Mouse (Mus musculus) limb, embryonic 10.5 days (tissue): ENCODE results near the gene AI593442. TPM values are rescaled to one million over a fixed set of nuclear protein-coding genes. Genes with fewer than 3 reads are reported as not detected.

Source experiments
- DNase-seq: peaks from one replicate; pipeline ENCODE4 v3.0.0-alpha.2; 2017; ENCODE audit warnings: low spot score
- H3K27ac ChIP-seq: fragments of 300-500 bp; sonication (generic); 2 replicates; pipeline ENCODE4 v1.5.1; 2016; ENCODE audit warnings: mild to moderate bottlenecking
- H3K27me3 ChIP-seq: fragments of 300-500 bp; sonication (generic); 2 replicates; pipeline ENCODE4 v1.6.1; 2016; ENCODE audit warnings: low read depth, mild to moderate bottlenecking; ENCODE audit not compliant: poor library complexity, severe bottlenecking
- H3K36me3 ChIP-seq: fragments of 300-500 bp; sonication (generic); 2 replicates; pipeline ENCODE4 v1.6.1; 2016; ENCODE audit warnings: mild to moderate bottlenecking, moderate library complexity
- H3K4me1 ChIP-seq: fragments of 300-500 bp; sonication (generic); 2 replicates; pipeline ENCODE4 v1.6.1; 2016
- H3K4me3 ChIP-seq: fragments of 300-500 bp; sonication (generic); 2 replicates; pipeline ENCODE4 v1.5.1; 2016; ENCODE audit warnings: mild to moderate bottlenecking, moderate library complexity
- H3K9me3 ChIP-seq: fragments of 300-500 bp; sonication (generic); replicated peaks from 2 replicates; pipeline ENCODE4 v1.6.1; 2016; ENCODE audit warnings: mild to moderate bottlenecking
- WGBS: fragments of 180-500 bp; shearing (Covaris S2); methylation state at CpG from one replicate; pipeline ENCODE4 v1.1.7; 2016; 5-methylcytosine and 5-hydroxymethylcytosine counted together
- polyA plus RNA-seq: library from polyadenylated mRNA; unstranded; fragments of >200 nt; fragmentation: Nextera tagmentation; extraction: Ambion mirVana; gene quantifications from 2 replicates; pipeline ENCODE4 v1.2.1, GENCODE M21; 2016

AI593442 gene
- polyA plus RNA-seq: 0.11 TPM in 1 of 2 replicates, not detected in the other

GRCm38 (mm10) chr9:52679362-52679947 lies at the start of gene AI593442:
Gene AI593442 (minus strand): TSS chr9:52679780.
- Histone ChIP-seq H3K27ac (no peak within 1 kb of the TSS), H3K4me3 (peak within 1 kb of the TSS; percentile 50), H3K4me1 (peaks cover 21% of the 10 kb centered on the region), H3K27me3 (peaks cover 51% of the 10 kb centered on the region), H3K9me3 (no peaks in the 10 kb centered on the region), H3K36me3 (no peaks in the 10 kb centered on the region)
- WGBS: under 1% methylated on average over 21 of the region's 27 CpGs
- DNase-seq: peak; percentile 55

DNA sequence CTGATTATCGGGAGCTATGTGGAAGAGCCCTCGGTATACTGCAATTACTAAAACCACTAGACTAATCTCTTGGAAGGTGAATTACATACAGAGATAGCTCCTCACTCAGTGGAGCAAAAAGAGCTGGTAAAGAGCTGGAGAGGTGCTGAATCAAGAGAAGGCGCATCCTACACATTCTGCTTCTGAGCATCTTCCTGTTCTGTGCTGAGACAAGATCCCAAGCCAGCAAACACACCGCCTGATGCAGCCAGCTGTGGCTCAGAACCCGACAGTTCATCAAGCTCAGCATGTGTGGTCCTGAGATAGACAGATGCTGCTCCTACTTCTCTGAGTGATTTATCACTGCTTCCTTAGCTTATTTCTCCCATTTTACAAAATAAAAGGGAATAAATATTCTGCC lies 49.2 kb upstream of the AI593442 start:
- Histone ChIP-seq H3K9me3 (no peaks in the 10 kb centered on the region), H3K27ac (no peak overlapping the region), H3K27me3 (no peaks in the 10 kb centered on the region), H3K4me3 (no peak overlapping the region), H3K36me3 (no peaks in the 10 kb centered on the region), H3K4me1 (no peaks in the 10 kb centered on the region)
- DNase-seq: no peak
- 90% methylated on average over 5 of the region's 5 CpGs for WGBS

DNA sequence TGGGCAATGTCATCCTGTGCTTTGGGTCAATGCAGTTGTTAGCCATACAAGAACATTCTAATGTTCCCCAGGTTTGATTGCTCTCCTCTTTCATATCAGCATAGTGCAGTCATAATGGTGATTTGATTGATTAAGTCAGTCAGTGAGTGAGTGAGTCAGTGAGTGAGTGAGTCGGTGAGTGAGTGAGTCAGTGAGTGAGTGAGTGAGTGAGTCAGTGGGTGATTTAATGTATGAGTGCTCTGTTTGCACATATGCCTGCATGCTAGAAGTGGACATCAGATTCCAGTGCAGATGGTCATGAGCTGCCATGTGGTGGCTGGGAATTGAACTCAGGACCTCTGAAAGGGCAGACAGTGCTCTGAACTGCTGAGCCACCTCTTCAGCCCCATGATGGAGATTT lies 43.0 kb upstream of the AI593442 start:
- Histone ChIP-seq H3K27me3 (no peaks in the 10 kb centered on the region), H3K36me3 (no peaks in the 10 kb centered on the region), H3K4me1 (no peaks in the 10 kb centered on the region), H3K9me3 (no peaks in the 10 kb centered on the region), H3K4me3 (no peak overlapping the region), H3K27ac (no peak overlapping the region)
- WGBS: 94% methylated on average over 1 of the region's 1 CpGs
- no peak for DNase-seq

- Histone ChIP-seq H3K9me3 (no peaks in the 10 kb centered on the region), H3K27me3 (no peaks in the 10 kb centered on the region), H3K4me1 (no peaks in the 10 kb centered on the region), H3K27ac (no peak overlapping the region), H3K4me3 (no peak overlapping the region), H3K36me3 (no peaks in the 10 kb centered on the region)
- DNase-seq: no peak
- 69% methylated on average over 2 of the region's 2 CpGs for whole genome bisulfite sequencing
These were observed 40.0 kb upstream of the AI593442 start for GRCm38 (mm10) chr9:52719562-52719961.

- Histone ChIP-seq H3K4me3 (no peak overlapping the region), H3K9me3 (no peaks in the 10 kb centered on the region), H3K4me1 (peaks cover 21% of the 10 kb centered on the region), H3K36me3 (no peaks in the 10 kb centered on the region), H3K27me3 (peaks cover 51% of the 10 kb centered on the region), H3K27ac (no peak overlapping the region)
- no peak for DNase-seq
- 68% methylated on average over 5 of the region's 5 CpGs for WGBS
These were observed 456 bp upstream of the AI593442 start for GRCm38 (mm10) chr9:52680036-52680435.

DNA sequence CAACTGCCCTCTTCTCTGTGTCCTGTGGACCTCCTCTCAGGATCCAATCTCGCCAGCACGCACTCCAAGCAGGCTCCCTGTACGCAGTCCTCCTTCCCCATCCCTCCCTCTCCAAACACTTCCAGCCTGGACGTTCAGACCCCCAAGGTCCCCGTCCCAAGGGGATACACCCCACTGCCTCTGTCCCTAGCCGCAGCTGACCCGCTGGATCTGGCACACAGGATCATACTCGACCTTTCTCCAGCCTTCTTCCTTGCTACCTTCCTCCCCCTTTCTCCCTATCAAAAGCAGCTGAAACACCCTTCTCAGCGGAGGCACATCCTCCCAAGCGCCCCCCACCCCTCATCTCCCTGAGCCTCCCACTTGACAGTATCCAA lies 753 bp downstream of the AI593442 start:
- WGBS: 2% methylated on average over 10 of the region's 10 CpGs
- DNase-seq: peak; percentile 32
- no peaks in the 10 kb centered on the region for H3K9me3 ChIP-seq
- H3K27me3 ChIP-seq: peaks cover 51% of the 10 kb centered on the region
- H3K36me3 ChIP-seq: no peaks in the 10 kb centered on the region
- peak overlapping the region; percentile 50 for H3K4me3 ChIP-seq
- H3K4me1 ChIP-seq: peaks cover 21% of the 10 kb centered on the region
- H3K27ac ChIP-seq: no peak overlapping the region

GRCm38 (mm10) chr9:52678179-52678838 lies 1.3 kb downstream of the AI593442 start:
- peak; percentile 39 for DNase-seq
- Histone ChIP-seq H3K27me3 (peaks cover 51% of the 10 kb centered on the region), H3K36me3 (no peaks in the 10 kb centered on the region), H3K27ac (no peak overlapping the region), H3K4me1 (peaks cover 21% of the 10 kb centered on the region), H3K4me3 (peak overlapping the region; percentile 50), H3K9me3 (no peaks in the 10 kb centered on the region)
- under 1% methylated on average over 28 of the region's 28 CpGs for WGBS

DNA sequence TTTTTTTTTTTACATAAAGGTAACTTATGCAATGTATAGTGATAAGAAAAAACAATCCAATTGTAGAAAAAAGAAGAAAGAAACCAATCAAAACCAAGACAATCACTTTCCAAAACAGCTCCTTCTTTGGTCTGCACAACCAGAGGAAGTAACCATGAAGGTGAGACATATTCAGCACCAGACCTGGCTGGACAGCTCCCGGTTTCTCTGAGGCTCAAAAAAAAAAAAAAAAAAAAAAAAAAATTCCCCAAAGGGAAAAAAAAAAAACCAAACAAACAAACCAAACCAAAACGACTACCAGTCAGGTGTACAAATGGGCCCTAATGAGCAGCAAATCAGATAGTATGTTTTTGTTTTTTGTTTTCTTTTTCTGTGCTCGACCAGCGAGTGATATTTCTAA lies 3.0 kb downstream of the AI593442 start:
- peaks cover 50% of the 10 kb centered on the region for H3K27me3 ChIP-seq

DNA sequence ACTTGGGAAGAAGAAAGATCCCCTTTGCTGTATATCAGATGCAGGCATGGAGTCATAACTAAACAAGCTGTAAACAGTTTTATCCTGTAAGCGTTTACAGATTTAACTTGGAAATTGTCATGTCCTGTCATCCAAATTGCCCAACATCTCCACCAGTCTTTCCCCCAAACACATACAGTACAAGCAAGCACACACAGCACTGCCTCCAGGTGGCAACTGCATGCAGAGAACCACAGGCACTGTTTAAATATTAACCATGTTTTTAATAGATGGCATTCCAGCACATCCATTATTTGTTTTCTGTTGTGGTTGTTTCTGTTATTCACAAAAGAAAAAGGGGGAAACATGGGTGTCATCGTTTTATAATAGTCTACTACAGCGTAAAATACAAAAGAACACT lies 3.6 kb downstream of the AI593442 start:
- Histone ChIP-seq H3K4me1 (peaks cover 21% of the 10 kb centered on the region), H3K27me3 (peaks cover 43% of the 10 kb centered on the region), H3K36me3 (no peaks in the 10 kb centered on the region), H3K4me3 (no peak overlapping the region), H3K27ac (no peak overlapping the region), H3K9me3 (no peaks in the 10 kb centered on the region)
- DNase-seq: no peak
- WGBS: 69% methylated on average over 3 of the region's 3 CpGs

More for the DNA sequence above, 3.0 kb downstream of the AI593442 start:
- Histone ChIP-seq H3K4me3 (no peak overlapping the region), H3K36me3 (no peaks in the 10 kb centered on the region), H3K27ac (no peak overlapping the region), H3K9me3 (no peaks in the 10 kb centered on the region), H3K4me1 (peaks cover 21% of the 10 kb centered on the region)
- 15% methylated on average over 4 of the region's 4 CpGs for WGBS
- DNase-seq: peak; percentile 58

- no peaks in the 10 kb centered on the region for H3K27me3 ChIP-seq
- WGBS: 82% methylated on average over 3 of the region's 3 CpGs
These were observed 18.2 kb downstream of the AI593442 start for GRCm38 (mm10) chr9:52661422-52661821.

GRCm38 (mm10) chr9:52650341-52650951 lies 29.1 kb downstream of the AI593442 start:
- H3K4me1 ChIP-seq: no peaks in the 10 kb centered on the region
- 89% methylated on average over 5 of the region's 5 CpGs for WGBS

More at GRCm38 (mm10) chr9:52661422-52661821, 18.2 kb downstream of the AI593442 start:
- Histone ChIP-seq H3K36me3 (no peaks in the 10 kb centered on the region), H3K4me1 (no peaks in the 10 kb centered on the region), H3K9me3 (no peaks in the 10 kb centered on the region), H3K27ac (no peak overlapping the region), H3K4me3 (no peak overlapping the region)
- DNase-seq: no peak

DNA sequence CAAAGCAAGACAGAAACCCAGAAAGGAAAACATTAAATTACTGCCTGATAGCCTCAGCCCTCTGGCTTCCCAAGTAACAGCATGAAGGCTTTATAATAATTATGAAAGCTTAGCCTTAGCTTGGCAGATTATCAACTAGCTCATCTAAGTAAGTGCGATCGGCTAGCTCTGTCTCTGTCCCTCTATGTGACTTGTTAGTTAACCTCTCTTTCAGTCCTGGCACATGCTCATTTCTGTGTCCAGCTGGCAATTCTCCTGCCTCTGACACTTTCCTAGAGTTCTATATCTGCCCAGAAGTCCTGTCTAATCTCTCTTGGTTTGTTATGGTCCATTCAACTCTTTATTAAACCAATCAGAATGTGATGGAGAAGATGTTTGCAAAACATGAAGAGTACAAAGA lies 34.3 kb downstream of the AI593442 start:
- H3K27me3 ChIP-seq: no peaks in the 10 kb centered on the region
- no peak overlapping the region for H3K4me3 ChIP-seq
- no peaks in the 10 kb centered on the region for H3K4me1 ChIP-seq
- H3K27ac ChIP-seq: no peak overlapping the region
- 90% methylated on average over 2 of the region's 2 CpGs for WGBS
- H3K9me3 ChIP-seq: no peaks in the 10 kb centered on the region
- H3K36me3 ChIP-seq: no peaks in the 10 kb centered on the region
- DNase-seq: no peak

More at GRCm38 (mm10) chr9:52650341-52650951, 29.1 kb downstream of the AI593442 start:
- H3K4me3 ChIP-seq: no peak overlapping the region
- no peaks in the 10 kb centered on the region for H3K36me3 ChIP-seq
- no peaks in the 10 kb centered on the region for H3K27me3 ChIP-seq
- no peak overlapping the region for H3K27ac ChIP-seq
- no peaks in the 10 kb centered on the region for H3K9me3 ChIP-seq
- DNase-seq: no peak

DNA sequence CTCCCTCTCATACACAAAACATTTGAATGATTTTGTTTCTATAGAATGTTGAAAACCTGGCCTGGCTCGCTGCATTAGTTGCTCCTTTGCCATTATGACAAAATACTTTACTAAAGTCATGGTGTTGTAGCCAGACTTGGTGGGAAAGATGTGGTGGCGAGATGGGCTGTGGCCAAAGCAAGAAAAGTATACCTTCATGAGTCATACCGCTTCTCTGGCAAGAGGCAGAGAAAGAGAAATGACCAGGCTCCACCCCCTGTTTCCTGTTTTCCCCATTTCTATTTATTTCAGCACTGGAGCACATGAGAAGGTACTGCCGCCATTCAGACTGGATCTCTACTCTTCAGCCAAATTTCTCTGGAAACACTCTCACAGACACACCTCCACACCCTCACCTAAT lies 35.0 kb downstream of the AI593442 start:
- Histone ChIP-seq H3K4me3 (no peak overlapping the region), H3K4me1 (no peaks in the 10 kb centered on the region), H3K27me3 (no peaks in the 10 kb centered on the region), H3K9me3 (no peaks in the 10 kb centered on the region), H3K27ac (no peak overlapping the region), H3K36me3 (no peaks in the 10 kb centered on the region)
- 85% methylated on average over 4 of the region's 4 CpGs for WGBS
- no peak for DNase-seq
